Mouse (Mus musculus): ENCODE measurements around the gene Pik3r1. TPM values are rescaled to one million over a fixed set of nuclear protein-coding genes. Genes with fewer than 3 reads are reported as not detected.
A peak's percentile ranks its signal among the peaks of the same experiment; 100 is the strongest.

Pik3r1 gene
- total and polyA plus RNA-seq, 3 experiments = 13.4 to 125 (median 71.0) TPM

GRCm38 (mm10) chr13:101767013-101767808 is 806 bp downstream of the Pik3r1 start:
- DNase-seq = peak; percentile 77

DNA sequence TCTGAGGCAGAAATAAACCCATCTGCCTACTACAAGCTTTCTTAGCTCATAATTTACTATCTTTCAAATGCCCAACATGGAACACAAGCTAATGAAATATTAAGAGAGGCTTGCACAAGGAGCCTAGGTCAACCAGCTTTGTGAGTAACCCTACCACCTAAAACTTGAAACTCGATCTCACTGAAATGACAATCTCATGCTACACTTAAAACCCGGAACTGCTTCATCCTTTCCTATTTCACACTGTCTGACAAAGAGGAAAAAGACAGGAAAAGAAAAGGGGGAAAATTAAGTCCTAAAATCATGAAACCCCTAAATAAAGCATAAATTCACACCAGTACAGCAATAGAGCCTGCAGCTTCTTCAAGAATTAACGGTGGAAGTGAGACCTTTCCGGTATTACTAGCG is 1.4 kb downstream of the Pik3r1 start:
- DNase-seq = no peak

DNA sequence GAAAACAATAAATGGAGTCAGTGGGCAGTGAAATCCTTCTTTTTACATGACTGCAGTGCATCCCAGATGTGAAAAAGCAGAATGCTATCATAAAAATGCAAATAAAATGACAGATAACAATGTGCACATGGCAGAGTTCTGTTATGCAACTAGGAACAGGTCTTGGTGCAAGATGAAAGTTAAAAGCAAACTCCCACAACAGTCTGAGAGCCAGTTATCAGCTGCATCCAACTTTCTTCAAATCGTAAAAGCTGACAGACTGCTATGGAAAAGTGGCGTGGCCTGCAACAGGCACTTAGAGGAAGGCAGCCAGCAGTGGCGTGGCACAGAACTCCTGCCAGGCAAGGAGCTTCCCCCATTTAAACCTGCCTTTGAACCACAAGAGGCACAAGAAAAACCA is 2.0 kb downstream of the Pik3r1 start:
- DNase-seq = no peak

GRCm38 (mm10) chr13:101764111-101764510 is 3.9 kb downstream of the Pik3r1 start:
- no peak for DNase-seq

- DNase-seq = no peak
Measured at GRCm38 (mm10) chr13:101763676-101764075, 4.3 kb downstream of the Pik3r1 start.

GRCm38 (mm10) chr13:101763149-101763548 is 4.9 kb downstream of the Pik3r1 start:
- DNase-seq = no peak

GRCm38 (mm10) chr13:101761617-101762016 is 6.4 kb downstream of the Pik3r1 start:
- no peak for DNase-seq

DNA sequence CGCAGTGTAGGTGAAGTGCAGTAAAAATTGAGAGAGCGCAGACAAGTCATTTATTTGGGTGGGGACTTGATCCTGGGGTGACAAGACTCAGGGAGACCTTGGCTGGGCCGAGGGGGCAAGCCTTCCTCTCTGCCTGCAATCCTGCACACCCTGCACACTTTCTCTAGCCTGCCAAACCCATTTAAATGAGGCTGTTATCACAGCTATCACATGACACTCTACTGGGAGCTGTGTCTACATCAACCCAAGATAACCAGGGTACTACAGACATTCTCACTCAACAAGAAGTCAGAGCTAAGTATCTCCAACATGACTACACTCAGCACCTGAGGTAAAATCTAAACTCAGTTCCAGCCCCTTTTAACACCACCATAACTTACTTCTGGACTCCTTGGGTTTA is 7.1 kb downstream of the Pik3r1 start:
- DNase-seq = no peak

DNA sequence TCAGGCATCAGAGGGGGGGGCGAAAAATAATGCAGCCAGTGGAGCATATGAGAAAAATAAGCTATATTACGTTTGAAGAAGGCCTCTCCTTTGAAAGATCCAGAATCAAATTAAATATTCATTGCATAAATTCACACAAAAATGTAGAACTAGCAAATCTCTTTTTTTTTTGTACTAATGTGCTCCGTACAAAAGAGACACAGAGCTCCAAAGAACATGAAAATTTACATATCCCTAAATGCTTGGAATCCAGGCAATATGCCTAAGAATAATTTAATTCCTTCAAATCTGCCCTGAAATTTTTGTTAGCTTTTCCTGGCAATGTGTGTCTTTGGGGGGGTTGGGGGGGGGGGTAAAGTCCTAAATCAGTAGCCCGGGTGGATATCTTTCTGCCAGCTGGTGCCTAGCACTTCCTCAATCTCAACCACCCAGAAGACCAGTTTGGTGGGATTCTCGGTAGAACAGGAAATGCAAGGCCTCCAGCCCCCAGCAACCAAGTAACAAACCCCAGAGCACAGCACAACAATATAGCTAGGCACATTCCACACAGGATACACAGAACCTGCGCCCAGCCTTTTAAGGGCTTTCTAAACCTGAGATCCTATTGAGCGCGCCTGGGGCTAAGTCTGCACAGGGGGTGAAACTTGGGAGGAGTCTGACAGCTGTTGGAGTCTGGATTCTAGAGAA is 7.9 kb downstream of the Pik3r1 start:
- no peak for DNase-seq

DNA sequence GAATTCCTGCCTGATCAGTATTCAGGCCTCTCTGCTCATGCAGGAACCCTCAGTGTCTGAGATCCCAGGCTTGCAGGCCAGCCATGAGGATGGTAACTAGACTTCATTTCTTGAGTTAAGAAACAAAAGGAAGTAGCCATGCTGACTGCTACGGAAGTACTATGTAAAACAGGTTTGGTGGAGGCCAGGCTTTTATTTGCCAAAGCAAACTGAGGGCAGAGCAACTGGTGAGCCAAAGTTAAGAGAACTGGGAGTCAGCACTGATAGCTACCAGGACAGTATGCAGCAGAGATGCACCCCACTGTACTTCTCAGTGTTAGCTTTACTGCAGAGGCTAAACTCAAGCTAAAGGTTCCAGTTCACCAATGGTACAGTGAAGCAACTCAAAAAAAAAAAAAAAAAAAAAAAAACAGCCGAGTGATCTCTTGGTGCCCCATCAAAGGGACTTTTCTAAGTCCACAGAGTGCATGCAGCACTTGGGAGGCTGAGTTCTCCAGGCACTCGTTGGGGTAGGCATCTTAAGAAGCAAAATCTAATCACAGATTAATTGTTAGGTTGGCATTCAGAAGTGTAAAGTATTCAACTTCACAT is 8.6 kb downstream of the Pik3r1 start:
- DNase-seq = no peak

GRCm38 (mm10) chr13:101757801-101758422 is 10.1 kb downstream of the Pik3r1 start:
- DNase-seq = no peak

DNA sequence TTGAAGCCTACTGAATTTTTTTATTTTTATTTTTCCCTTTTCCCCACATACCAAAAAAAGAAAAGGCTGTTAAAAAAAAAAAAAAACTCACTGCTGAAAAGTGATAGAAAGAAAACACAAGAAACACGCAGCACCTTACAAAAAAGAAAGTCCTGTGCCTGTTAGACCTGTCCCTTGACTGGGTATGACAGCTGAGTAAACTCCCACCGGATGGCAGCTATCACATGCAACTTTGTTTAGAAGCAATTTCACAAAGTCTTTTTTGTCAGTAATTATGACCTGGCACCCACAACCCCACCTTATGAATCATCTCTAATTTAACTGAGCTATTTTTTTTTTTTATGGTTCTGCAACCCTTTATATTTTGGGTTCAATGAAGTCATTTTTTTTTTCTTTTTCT is 12.8 kb downstream of the Pik3r1 start:
- no peak for DNase-seq

- peak; percentile 64 for DNase-seq
Measured at GRCm38 (mm10) chr13:101753639-101754038, 14.4 kb downstream of the Pik3r1 start.

- DNase-seq = no peak
Measured at GRCm38 (mm10) chr13:101751816-101752215, 16.2 kb downstream of the Pik3r1 start.

DNA sequence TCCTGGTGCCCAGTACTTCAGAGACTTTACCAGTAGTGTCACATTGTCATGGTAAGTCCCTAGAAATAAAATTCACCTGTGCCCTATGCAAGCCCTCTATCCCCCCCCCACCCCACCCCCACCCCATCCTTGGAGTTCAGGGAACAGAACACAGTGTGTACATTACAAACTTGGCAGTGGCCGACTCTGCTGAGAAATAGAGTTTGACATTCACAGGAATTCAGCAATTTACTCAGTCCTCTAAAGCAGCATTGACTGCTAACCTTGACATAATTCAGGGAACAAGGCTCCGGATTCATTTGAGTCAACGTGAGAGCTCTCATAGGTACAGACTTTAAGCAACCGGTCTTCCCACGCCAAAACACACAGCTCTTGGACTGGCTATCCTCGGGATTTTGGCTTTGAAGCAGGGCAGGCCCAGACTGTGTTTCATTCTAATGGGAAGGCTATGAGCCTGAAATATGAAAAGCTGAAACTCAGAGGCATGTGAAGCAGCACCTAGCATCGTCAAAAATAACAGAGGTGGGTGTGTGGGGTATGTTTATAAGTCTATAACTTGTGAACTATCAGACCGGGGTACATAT is 21.9 kb downstream of the Pik3r1 start:
- DNase-seq = no peak

DNA sequence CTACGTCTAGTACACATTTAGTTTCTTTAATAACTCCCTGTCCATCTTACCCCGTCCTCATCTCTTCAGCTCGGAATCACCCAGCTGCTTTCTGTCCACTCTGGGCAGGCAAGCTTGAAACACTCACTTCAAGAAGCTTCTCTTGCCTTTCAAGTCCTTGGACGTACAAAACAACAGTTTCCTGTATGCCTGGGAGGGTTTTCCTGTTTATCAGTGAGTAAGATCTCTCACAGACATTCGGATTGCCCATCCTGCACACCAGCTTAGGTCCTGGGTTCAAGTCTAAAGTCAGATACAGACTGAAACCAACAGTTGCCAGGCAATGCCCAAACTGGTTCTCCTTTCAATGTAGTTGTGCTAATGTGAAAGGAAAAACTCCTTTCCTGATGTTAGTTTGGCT is 23.1 kb downstream of the Pik3r1 start:
- DNase-seq = no peak

- no peak for DNase-seq
Measured at GRCm38 (mm10) chr13:101744053-101744452, 24.0 kb downstream of the Pik3r1 start.

DNA sequence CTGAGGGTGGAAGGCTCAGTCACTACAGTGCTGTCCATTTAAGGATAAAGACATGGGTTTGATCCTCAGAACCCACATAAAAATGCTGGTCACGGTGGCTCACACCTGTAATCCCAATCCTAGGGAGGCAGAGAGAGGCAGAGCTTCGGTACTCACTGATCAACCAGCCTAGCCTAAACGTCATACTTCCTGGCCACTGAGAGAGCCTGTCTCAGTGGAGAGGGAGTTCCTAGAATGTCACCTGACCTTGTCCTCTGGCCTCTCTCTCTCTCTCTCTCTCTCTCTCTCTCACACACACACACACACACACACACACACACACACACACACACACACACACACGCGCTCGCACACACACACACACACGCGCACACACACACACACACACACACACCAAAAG is 24.8 kb downstream of the Pik3r1 start:
- DNase-seq = no peak

DNA sequence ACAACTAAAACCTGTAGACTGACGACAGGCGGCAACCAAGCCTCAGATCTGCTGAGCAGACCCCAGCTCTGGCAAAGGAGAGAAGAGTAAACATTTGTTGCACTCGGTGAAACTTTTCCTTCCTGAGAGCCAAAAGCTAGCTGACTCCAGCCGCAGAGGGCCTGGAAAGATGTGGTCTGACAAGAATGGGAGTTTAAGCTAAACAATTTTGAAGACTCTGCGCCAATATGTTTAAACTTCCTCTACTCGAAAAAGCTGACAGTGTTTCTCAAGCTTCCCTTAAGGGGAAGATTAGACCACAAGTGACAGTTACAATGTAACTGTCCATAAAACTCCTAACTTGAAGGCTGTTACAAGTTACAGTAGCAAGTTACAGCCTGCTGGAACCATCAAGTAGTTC is 25.4 kb downstream of the Pik3r1 start:
- no peak for DNase-seq

DNA sequence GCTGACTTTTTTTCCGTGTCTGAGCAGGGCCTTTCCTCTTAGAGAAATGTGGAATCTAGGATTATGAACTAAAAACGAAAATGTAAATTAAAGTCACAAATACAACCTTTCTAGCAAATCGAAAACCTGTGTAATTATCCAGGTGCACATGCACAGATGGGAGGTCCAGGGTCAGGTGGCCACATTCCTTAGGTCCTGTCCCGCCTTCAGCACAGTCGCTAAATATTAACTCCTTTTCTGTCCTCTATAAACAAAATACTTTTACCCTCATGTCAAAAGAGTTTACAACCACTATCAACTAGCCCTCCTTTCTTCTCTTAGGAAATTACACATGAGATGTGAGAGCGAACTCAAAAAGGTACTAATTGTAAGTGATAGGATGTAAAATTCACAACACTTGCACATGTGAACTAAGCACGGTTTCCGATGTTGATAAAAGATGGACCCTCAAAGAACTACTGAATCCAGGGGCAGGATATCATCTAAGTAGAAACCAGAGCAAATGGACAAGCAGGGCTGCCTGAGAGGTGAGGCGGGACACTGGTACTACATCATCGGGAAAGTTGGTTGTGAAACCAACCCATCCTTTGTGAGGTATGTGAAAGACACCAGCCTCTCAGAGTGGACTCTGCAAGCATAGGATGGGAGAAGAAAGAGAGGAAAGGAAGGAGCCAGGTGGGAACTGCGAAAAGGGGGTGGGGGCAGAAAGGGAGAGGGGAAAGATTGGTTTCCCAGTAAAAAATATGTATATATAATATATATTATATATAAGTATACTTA is 26.3 kb downstream of the Pik3r1 start:
- no peak for DNase-seq

DNA sequence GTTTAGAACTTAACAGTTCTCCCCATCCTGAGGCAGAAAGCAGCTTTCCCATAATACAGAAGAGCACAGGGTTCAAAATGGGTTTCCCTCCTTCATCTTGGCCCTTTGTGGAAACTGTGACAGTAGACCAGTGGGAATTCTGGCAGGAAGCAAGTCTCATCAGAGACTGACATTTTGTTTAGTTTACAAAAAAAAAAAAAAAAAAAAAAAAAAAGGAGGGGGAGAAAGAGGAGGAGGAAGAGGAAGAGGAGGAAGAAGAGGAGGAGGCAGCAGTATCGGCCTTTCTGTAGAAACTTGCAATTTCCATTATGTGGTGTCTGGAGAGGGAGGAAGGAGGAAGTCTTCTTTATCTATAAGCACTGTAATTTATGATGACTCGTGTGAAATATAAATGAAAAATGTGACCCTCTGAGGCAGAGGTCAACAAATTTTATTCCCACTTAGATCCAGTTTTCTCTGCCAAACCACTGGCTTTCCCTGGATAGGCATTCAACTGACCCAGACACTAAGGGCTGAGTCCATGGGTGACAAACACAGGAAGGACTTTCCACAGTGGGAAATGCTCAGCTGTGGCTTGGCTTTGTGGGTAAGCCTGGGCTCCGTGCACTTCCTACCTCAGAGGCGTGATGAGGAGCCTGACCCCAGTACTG is 28.2 kb downstream of the Pik3r1 start:
- DNase-seq = no peak
